Mouse (Mus musculus): ENCODE measurements at regions not wholly inside any gene's neighbourhood (a gene's known extent, or its start where the extent isn't known, plus 50 kb on each side); places are given as distances from the start of the nearest gene placed in this dataset.

DNA sequence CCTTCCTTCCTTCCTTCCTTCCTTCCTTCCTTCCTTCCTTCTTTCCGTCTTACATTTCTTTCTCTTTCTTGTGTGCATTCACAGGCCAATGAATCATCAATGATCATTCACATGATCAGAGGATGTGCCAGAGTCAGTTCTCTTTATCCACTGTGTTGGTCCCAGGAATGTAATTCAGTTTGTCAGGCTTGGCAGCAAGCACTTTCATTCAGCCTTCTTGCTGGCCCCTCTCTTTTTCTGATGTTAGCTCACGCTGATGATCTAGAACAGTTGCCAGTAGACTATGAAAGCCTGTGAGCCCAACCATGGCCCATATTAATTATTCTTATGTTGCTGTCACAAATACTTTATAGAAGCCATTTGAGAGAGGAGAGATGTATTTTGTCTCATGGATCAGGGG lies 127.4 kb downstream of the 4933412E24Rik start:
- 89% methylated on average over 2 of the region's 2 CpGs for WGBS
- TF ChIP-seq POLR2A (IDR thresholded peaks at IDR 0.05; ENCODE audit: insufficient read depth, low read depth, low read length) (no peak), CTCF (IDR thresholded peaks at IDR 0.05; ENCODE audit: insufficient read depth, low read depth, low read length) (no peak)
- no peaks in the 10 kb centered on the region for H3K4me1 ChIP-seq (ENCODE audit: control insufficient read depth, insufficient read depth, low read length)

GRCm38 (mm10) chr15:59888131-59888459 lies 128.3 kb downstream of the 4933412E24Rik start:
- TF ChIP-seq CTCF (IDR thresholded peaks at IDR 0.05; ENCODE audit: insufficient read depth, low read depth, low read length) (no peak), POLR2A (IDR thresholded peaks at IDR 0.05; ENCODE audit: insufficient read depth, low read depth, low read length) (no peak)
- WGBS, result 64% methylated on average over 2 of the region's 2 CpGs
- Histone ChIP-seq H3K4me1 (ENCODE audit: control insufficient read depth, insufficient read depth, low read length) (no peaks in the 10 kb centered on the region), H3K4me3 (ENCODE audit: insufficient read depth, low read depth, low read length) (no peak overlapping the region), H3K27ac (ENCODE audit: insufficient read depth, low read depth, low read length) (no peak overlapping the region)

More for the DNA sequence above, 127.4 kb downstream of the 4933412E24Rik start:
- Histone ChIP-seq H3K27ac (ENCODE audit: insufficient read depth, low read depth, low read length) (no peak overlapping the region), H3K4me3 (ENCODE audit: insufficient read depth, low read depth, low read length) (no peak overlapping the region)

DNA sequence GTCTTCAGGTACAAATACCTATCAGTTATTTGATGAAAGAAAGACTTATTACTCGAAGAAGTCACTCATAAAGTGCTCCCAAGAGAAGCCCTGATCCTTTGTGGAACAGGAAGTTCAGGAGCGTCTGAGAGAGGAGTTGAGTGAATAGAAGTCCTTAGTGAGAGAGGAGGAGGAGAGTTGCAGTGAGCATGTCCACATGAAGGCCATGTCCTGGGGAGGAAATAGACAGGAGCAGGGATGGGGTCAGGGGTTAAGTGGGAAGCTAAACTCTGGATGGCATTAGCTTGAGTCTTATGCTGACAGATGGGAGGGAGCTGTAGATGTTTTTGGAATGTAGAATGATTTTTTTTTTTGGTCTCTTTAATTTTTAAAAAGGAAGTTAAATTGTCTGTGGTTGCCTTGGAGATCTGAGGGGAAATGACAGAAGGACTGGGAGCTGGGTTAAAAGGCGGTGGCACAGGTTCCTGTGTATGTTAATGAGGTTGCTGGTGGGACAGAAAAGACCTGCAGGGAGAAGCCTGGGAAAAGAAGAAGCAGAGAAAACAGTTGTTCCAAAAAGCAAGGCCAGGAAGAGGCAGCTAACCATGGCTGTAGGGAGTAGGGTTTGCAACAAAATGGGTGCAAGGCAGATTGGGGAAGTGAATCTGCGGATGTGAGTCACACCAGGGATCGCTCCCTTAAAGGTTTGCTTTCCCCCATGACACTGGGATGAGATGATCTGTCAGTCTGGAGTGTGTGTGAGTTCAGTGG lies 128.9 kb downstream of the 4933412E24Rik start:
- H3K4me3 ChIP-seq (ENCODE audit: insufficient read depth, low read depth, low read length), result no peak overlapping the region
- H3K27ac ChIP-seq (ENCODE audit: insufficient read depth, low read depth, low read length), result no peak overlapping the region
- no peaks in the 10 kb centered on the region for H3K4me1 ChIP-seq (ENCODE audit: control insufficient read depth, insufficient read depth, low read length)
- WGBS, result 84% methylated on average over 5 of the region's 5 CpGs
- TF ChIP-seq CTCF (IDR thresholded peaks at IDR 0.05; ENCODE audit: insufficient read depth, low read depth, low read length), result no peak
- TF ChIP-seq POLR2A (IDR thresholded peaks at IDR 0.05; ENCODE audit: insufficient read depth, low read depth, low read length), result no peak

GRCm38 (mm10) chr15:59886036-59886435 lies 130.4 kb downstream of the 4933412E24Rik start:
- TF ChIP-seq POLR2A (IDR thresholded peaks at IDR 0.05; ENCODE audit: insufficient read depth, low read depth, low read length) (no peak), CTCF (IDR thresholded peaks at IDR 0.05; ENCODE audit: insufficient read depth, low read depth, low read length) (no peak)
- 91% methylated on average over 2 of the region's 2 CpGs for WGBS
- H3K27ac ChIP-seq (ENCODE audit: insufficient read depth, low read depth, low read length), result no peak overlapping the region
- no peaks in the 10 kb centered on the region for H3K4me1 ChIP-seq (ENCODE audit: control insufficient read depth, insufficient read depth, low read length)
- no peak overlapping the region for H3K4me3 ChIP-seq (ENCODE audit: insufficient read depth, low read depth, low read length)

DNA sequence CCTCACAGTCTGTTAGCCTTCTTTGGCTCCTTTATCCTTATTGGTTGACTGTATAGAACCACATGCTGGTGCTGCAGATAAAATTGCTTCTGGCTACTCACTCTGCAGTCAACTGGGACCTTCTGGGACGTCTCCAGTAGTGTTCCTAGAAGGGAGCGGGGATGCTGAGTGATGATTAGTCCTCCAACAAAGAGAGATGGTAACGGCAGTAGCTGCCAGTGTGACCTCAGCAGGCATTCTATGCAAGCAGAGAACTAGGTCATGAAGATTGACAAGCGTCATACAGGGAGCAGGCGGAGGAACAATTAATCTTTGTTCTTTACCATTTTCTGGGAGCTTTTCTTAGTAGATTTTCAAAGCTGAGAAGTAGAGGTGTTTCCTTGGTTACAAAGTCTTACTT lies 134.0 kb downstream of the 4933412E24Rik start:
- TF ChIP-seq POLR2A (IDR thresholded peaks at IDR 0.05; ENCODE audit: insufficient read depth, low read depth, low read length) (no peak), CTCF (IDR thresholded peaks at IDR 0.05; ENCODE audit: insufficient read depth, low read depth, low read length) (no peak)
- H3K4me3 ChIP-seq (ENCODE audit: insufficient read depth, low read depth, low read length), result no peak overlapping the region
- H3K4me1 ChIP-seq (ENCODE audit: control insufficient read depth, insufficient read depth, low read length), result no peaks in the 10 kb centered on the region
- 59% methylated on average over 5 of the region's 5 CpGs for WGBS
- H3K27ac ChIP-seq (ENCODE audit: insufficient read depth, low read depth, low read length), result no peak overlapping the region

GRCm38 (mm10) chr15:59880426-59880825 lies 136.0 kb downstream of the 4933412E24Rik start:
- no peak overlapping the region for H3K27ac ChIP-seq (ENCODE audit: insufficient read depth, low read depth, low read length)
- TF ChIP-seq CTCF (IDR thresholded peaks at IDR 0.05; ENCODE audit: insufficient read depth, low read depth, low read length), result no peak
- TF ChIP-seq POLR2A (IDR thresholded peaks at IDR 0.05; ENCODE audit: insufficient read depth, low read depth, low read length), result no peak
- 94% methylated on average over 5 of the region's 5 CpGs for WGBS
- no peaks in the 10 kb centered on the region for H3K4me1 ChIP-seq (ENCODE audit: control insufficient read depth, insufficient read depth, low read length)
- no peak overlapping the region for H3K4me3 ChIP-seq (ENCODE audit: insufficient read depth, low read depth, low read length)

GRCm38 (mm10) chr15:59879311-59879710 lies 137.1 kb downstream of the 4933412E24Rik start:
- Histone ChIP-seq H3K4me3 (ENCODE audit: insufficient read depth, low read depth, low read length) (no peak overlapping the region), H3K4me1 (ENCODE audit: control insufficient read depth, insufficient read depth, low read length) (no peaks in the 10 kb centered on the region), H3K27ac (ENCODE audit: insufficient read depth, low read depth, low read length) (no peak overlapping the region)
- TF ChIP-seq CTCF (IDR thresholded peaks at IDR 0.05; ENCODE audit: insufficient read depth, low read depth, low read length) (no peak), POLR2A (IDR thresholded peaks at IDR 0.05; ENCODE audit: insufficient read depth, low read depth, low read length) (no peak)
- 91% methylated on average over 4 of the region's 4 CpGs for WGBS

- Histone ChIP-seq H3K4me1 (ENCODE audit: control insufficient read depth, insufficient read depth, low read length) (no peaks in the 10 kb centered on the region), H3K4me3 (ENCODE audit: insufficient read depth, low read depth, low read length) (no peak overlapping the region), H3K27ac (ENCODE audit: insufficient read depth, low read depth, low read length) (no peak overlapping the region)
- 27% methylated on average over 7 of the region's 7 CpGs for WGBS
- TF ChIP-seq CTCF (IDR thresholded peaks at IDR 0.05; ENCODE audit: insufficient read depth, low read depth, low read length), result no peak
- no peak for TF ChIP-seq POLR2A (IDR thresholded peaks at IDR 0.05; ENCODE audit: insufficient read depth, low read depth, low read length)
These were observed 140.1 kb downstream of the 4933412E24Rik start for GRCm38 (mm10) chr15:59876279-59876742.

DNA sequence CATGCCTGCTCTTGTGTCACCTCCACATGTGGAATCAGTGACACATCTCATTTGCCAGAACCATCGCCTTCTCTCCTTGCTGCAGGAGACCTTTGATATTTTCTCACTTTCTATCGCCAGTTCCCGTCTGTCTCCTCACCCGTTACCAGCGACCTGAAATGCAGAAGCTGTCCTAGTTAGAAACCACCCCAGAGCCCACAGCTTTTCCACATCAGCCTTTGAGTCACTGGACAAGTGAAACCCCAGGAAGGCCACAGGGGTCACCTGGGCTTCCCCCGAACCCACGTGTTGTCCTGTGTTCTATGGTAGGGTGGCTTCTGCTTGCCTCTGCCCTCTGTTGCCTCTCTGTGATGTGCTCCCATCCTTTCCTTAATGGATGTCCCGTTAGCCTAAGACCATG lies 149.7 kb downstream of the 4933412E24Rik start:
- WGBS, result 91% methylated on average over 8 of the region's 8 CpGs
- H3K27ac ChIP-seq (ENCODE audit: insufficient read depth, low read depth, low read length), result no peak overlapping the region
- H3K4me3 ChIP-seq (ENCODE audit: insufficient read depth, low read depth, low read length), result no peak overlapping the region
- peaks cover 3% of the 10 kb centered on the region; the same call in 1 of the 2 replicates for H3K4me1 ChIP-seq (ENCODE audit: control insufficient read depth, insufficient read depth, low read length)
- no peak for TF ChIP-seq CTCF (IDR thresholded peaks at IDR 0.05; ENCODE audit: insufficient read depth, low read depth, low read length)
- no peak for TF ChIP-seq POLR2A (IDR thresholded peaks at IDR 0.05; ENCODE audit: insufficient read depth, low read depth, low read length)

Measured in olfactory bulb, adult 2 months (tissue).